In the genomic region with DNA sequence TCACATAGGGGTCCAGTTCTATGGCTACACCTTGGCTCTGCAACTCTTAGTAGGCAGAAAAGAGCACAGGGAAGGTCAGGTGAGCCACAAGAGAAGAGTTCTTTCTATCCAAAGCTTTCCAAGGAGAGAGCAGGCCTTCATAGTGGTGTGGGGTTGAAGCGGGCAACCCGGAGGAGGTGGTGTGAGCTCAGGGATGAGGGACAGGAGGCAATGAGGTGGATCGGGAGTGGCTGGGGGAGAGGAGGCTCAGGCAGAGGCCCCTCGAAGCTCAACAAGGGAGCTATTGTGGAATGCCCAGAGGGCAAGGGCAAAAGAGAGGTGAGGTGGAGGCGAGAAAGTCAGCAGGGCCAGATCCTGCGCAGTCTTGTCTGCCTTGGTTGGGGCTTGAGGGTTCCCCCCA, we compare ENCODE assay signal across 9 mouse cellular contexts.
"Had no signal": no experiment of that assay in that cellular context is flagged by ENCODE, and none has a peak within 500 bp of the region (broad histone marks: within the 10 kb centered on the region; RNA-seq: fewer than 3 reads in every experiment).

No protein-coding gene starts in this region.

- H3K9me3 ChIP-seq: liver, embryonic 13.5 days; midbrain, embryonic 13.5 days had no signal

- H3K4me1 ChIP-seq: midbrain, embryonic 13.5 days had no signal

- ATAC-seq: hindbrain, embryonic 16.5 days; liver, postnatal 0 days; lung, postnatal 0 days; midbrain, embryonic 13.5 days had no signal

- H3K27ac ChIP-seq: liver, embryonic 13.5 days; midbrain, embryonic 13.5 days; stomach, postnatal 0 days had no signal

- H3K9ac ChIP-seq: liver, embryonic 13.5 days; liver, postnatal 0 days; midbrain, embryonic 13.5 days had no signal

- H3K36me3 ChIP-seq: liver, embryonic 13.5 days; midbrain, embryonic 13.5 days had no signal

- H3K4me3 ChIP-seq: liver, embryonic 13.5 days; midbrain, embryonic 13.5 days had no signal

- DNase-seq: kidney, adult 18-20 months; left cerebral cortex, postnatal 4 days; liver, embryonic 13.5 days; liver, postnatal 0 days; lung, postnatal 36 days had no signal

- H3K27me3 ChIP-seq: liver, embryonic 13.5 days; midbrain, embryonic 13.5 days had no signal

- H3K4me2 ChIP-seq: liver, embryonic 13.5 days; midbrain, embryonic 13.5 days had no signal
